Mouse (Mus musculus) neural tube, embryonic 14.5 days (tissue): Measurements from ENCODE around the gene Pcdh8. TPM values are rescaled to one million over a fixed set of nuclear protein-coding genes. Genes with fewer than 3 reads are reported as not detected.
A peak's percentile ranks its signal among the peaks of the same experiment; 100 is the strongest.

ENCODE experiments used
- ATAC-seq: fragments of 200-750 bp; cut with Nextera tagmentation; 2 replicates; pipeline ENCODE4 v1.8.0; 2017; ENCODE audit warnings: low read depth, mild to moderate bottlenecking, moderate TSS enrichment, moderate library complexity
- H3K27ac ChIP-seq: fragments of 300-500 bp; sonication (generic); 2 replicates; pipeline ENCODE4 v1.5.1; 2014; ENCODE audit warnings: low read depth, mild to moderate bottlenecking, control low read depth, low read length, moderate library complexity, mixed read lengths
- H3K27me3 ChIP-seq: fragments of 300-500 bp; sonication (generic); 2 replicates; pipeline ENCODE4 v1.6.1; 2014; ENCODE audit warnings: low read length; ENCODE audit not compliant: control insufficient read depth, insufficient read depth
- H3K36me3 ChIP-seq: fragments of 300-500 bp; sonication (generic); 2 replicates; pipeline ENCODE4 v1.6.1; 2014; ENCODE audit warnings: low read length, mixed read lengths; ENCODE audit not compliant: control insufficient read depth, insufficient read depth
- H3K4me1 ChIP-seq: fragments of 300-500 bp; sonication (generic); 2 replicates; pipeline ENCODE4 v1.6.1; 2014; ENCODE audit warnings: low read length; ENCODE audit not compliant: control insufficient read depth, insufficient read depth
- H3K4me2 ChIP-seq: fragments of 300-500 bp; sonication (generic); 2 replicates; pipeline ENCODE4 v1.6.1; 2014; ENCODE audit warnings: mild to moderate bottlenecking, low read depth, low read length, control low read depth
- H3K4me3 ChIP-seq: fragments of 300-500 bp; sonication (generic); 2 replicates; pipeline ENCODE4 v1.5.1; 2014; ENCODE audit warnings: low read depth, low read length, control low read depth, mixed read lengths
- H3K9ac ChIP-seq: fragments of 300-500 bp; sonication (generic); replicated peaks from 2 replicates; pipeline ENCODE4 v1.6.1; 2014; ENCODE audit warnings: low read depth, mild to moderate bottlenecking, control low read depth, low read length, mixed read lengths
- H3K9me3 ChIP-seq: fragments of 300-500 bp; sonication (generic); 2 replicates; pipeline ENCODE4 v1.6.1; 2016; ENCODE audit warnings: low read length; ENCODE audit not compliant: control insufficient read depth
- WGBS: fragments of 180-500 bp; shearing (Covaris S2); extraction: QIAGEN DNeasy Blood & Tissue Kit; methylation state at CpG from one replicate; pipeline ENCODE4 v1.1.7; 2014; 5-methylcytosine and 5-hydroxymethylcytosine counted together
- polyA plus RNA-seq: library from polyadenylated mRNA; unstranded; fragments of >200 nt; fragmentation: Nextera tagmentation; extraction: Ambion mirVana; gene quantifications from 2 replicates; pipeline ENCODE4 v1.2.1, GENCODE M21; 2014

Pcdh8 gene
- polyA plus RNA-seq: 29.6 and 32.5 TPM in 2 replicates

GRCm38 (mm10) chr14:79771094-79771535 lies at the start of gene Pcdh8:
Gene Pcdh8, minus strand, starts transcription at chr14:79771312.
- WGBS: 0% methylated on average over 30 of the region's 30 CpGs
- H3K4me1 ChIP-seq: peaks cover 17% of the 10 kb centered on the region
- ATAC-seq: peak; percentile 94

GRCm38 (mm10) chr14:79814709-79815108 lies 43.6 kb upstream of the Pcdh8 start:
- Histone ChIP-seq H3K4me1 (0 out of 2 replicates have a peak, but pooled peaks cover 3% of the 10 kb centered on the region), H3K9ac (no peak overlapping the region), H3K9me3 (no peaks in the 10 kb centered on the region), H3K27ac (no peak overlapping the region), H3K4me3 (no peak overlapping the region), H3K27me3 (no peaks in the 10 kb centered on the region), H3K4me2 (no peak overlapping the region), H3K36me3 (no peaks in the 10 kb centered on the region)
- WGBS: 29% methylated on average over 8 of the region's 8 CpGs
- ATAC-seq: no peak

More at GRCm38 (mm10) chr14:79771094-79771535, at the start of gene Pcdh8:
- Histone ChIP-seq H3K27ac (peak within 1 kb of the TSS; percentile 86), H3K9ac (peak within 1 kb of the TSS; percentile 72), H3K4me2 (peak within 1 kb of the TSS; percentile 85), H3K9me3 (no peaks in the 10 kb centered on the region), H3K27me3 (peaks cover 23% of the 10 kb centered on the region), H3K4me3 (peak within 1 kb of the TSS; percentile 58), H3K36me3 (no peaks in the 10 kb centered on the region)

GRCm38 (mm10) chr14:79814084-79814483 lies 43.0 kb upstream of the Pcdh8 start:
- no peaks in the 10 kb centered on the region for H3K36me3 ChIP-seq
- no peaks in the 10 kb centered on the region for H3K27me3 ChIP-seq
- ATAC-seq: no peak
- no peak overlapping the region for H3K27ac ChIP-seq
- H3K9me3 ChIP-seq: no peaks in the 10 kb centered on the region
- 5% methylated on average over 1 of the region's 1 CpGs for WGBS
- no peak overlapping the region for H3K9ac ChIP-seq
- H3K4me3 ChIP-seq: no peak overlapping the region
- 0 out of 2 replicates have a peak, but pooled peaks cover 3% of the 10 kb centered on the region for H3K4me1 ChIP-seq
- H3K4me2 ChIP-seq: no peak overlapping the region

- Histone ChIP-seq H3K27me3 (no peaks in the 10 kb centered on the region), H3K4me2 (no peak overlapping the region), H3K4me3 (no peak overlapping the region), H3K4me1 (no peaks in the 10 kb centered on the region), H3K27ac (no peak overlapping the region), H3K36me3 (no peaks in the 10 kb centered on the region), H3K9ac (no peak overlapping the region), H3K9me3 (no peaks in the 10 kb centered on the region)
- no peak for ATAC-seq
- 72% methylated on average over 8 of the region's 8 CpGs for WGBS
Measured at GRCm38 (mm10) chr14:79793179-79793578, 22.1 kb upstream of the Pcdh8 start.

- 39% methylated on average over 4 of the region's 4 CpGs for WGBS
- Histone ChIP-seq H3K27ac (no peak overlapping the region), H3K4me1 (no peaks in the 10 kb centered on the region), H3K9me3 (no peaks in the 10 kb centered on the region), H3K36me3 (no peaks in the 10 kb centered on the region), H3K27me3 (no peaks in the 10 kb centered on the region), H3K4me2 (no peak overlapping the region), H3K4me3 (no peak overlapping the region), H3K9ac (no peak overlapping the region)
- ATAC-seq: no peak
Measured at GRCm38 (mm10) chr14:79789535-79789934, 18.4 kb upstream of the Pcdh8 start.

- no peak for ATAC-seq
- no peaks in the 10 kb centered on the region for H3K9me3 ChIP-seq
- H3K9ac ChIP-seq: no peak overlapping the region
- no peak overlapping the region for H3K4me3 ChIP-seq
- H3K4me1 ChIP-seq: no peaks in the 10 kb centered on the region
- WGBS: 72% methylated on average over 2 of the region's 2 CpGs
- H3K36me3 ChIP-seq: no peaks in the 10 kb centered on the region
- no peak overlapping the region for H3K27ac ChIP-seq
- H3K4me2 ChIP-seq: no peak overlapping the region
- no peaks in the 10 kb centered on the region for H3K27me3 ChIP-seq
Measured at GRCm38 (mm10) chr14:79788656-79789204, 17.6 kb upstream of the Pcdh8 start.

GRCm38 (mm10) chr14:79787918-79788317 lies 16.8 kb upstream of the Pcdh8 start:
- Histone ChIP-seq H3K4me1 (no peaks in the 10 kb centered on the region), H3K4me2 (no peak overlapping the region), H3K9me3 (no peaks in the 10 kb centered on the region), H3K4me3 (no peak overlapping the region), H3K9ac (no peak overlapping the region), H3K27me3 (no peaks in the 10 kb centered on the region), H3K27ac (no peak overlapping the region), H3K36me3 (no peaks in the 10 kb centered on the region)
- no peak for ATAC-seq
- 94% methylated on average over 6 of the region's 6 CpGs for WGBS

GRCm38 (mm10) chr14:79785400-79785799 lies 14.3 kb upstream of the Pcdh8 start:
- H3K36me3 ChIP-seq: no peaks in the 10 kb centered on the region
- 62% methylated on average over 4 of the region's 4 CpGs for WGBS

GRCm38 (mm10) chr14:79780889-79781288 lies 9.8 kb upstream of the Pcdh8 start:
- WGBS: 33% methylated on average over 1 of the region's 1 CpGs
- H3K4me2 ChIP-seq: no peak overlapping the region
- no peak overlapping the region for H3K4me3 ChIP-seq
- no peak overlapping the region for H3K9ac ChIP-seq
- no peak overlapping the region for H3K27ac ChIP-seq
- H3K9me3 ChIP-seq: no peaks in the 10 kb centered on the region
- no peaks in the 10 kb centered on the region for H3K36me3 ChIP-seq
- H3K27me3 ChIP-seq: no peaks in the 10 kb centered on the region
- ATAC-seq: peak; percentile 41; the same call in 1 of the 2 replicates
- no peaks in the 10 kb centered on the region for H3K4me1 ChIP-seq

More at GRCm38 (mm10) chr14:79785400-79785799, 14.3 kb upstream of the Pcdh8 start:
- Histone ChIP-seq H3K27ac (no peak overlapping the region), H3K27me3 (no peaks in the 10 kb centered on the region), H3K9ac (no peak overlapping the region), H3K4me2 (no peak overlapping the region), H3K4me3 (no peak overlapping the region), H3K9me3 (no peaks in the 10 kb centered on the region), H3K4me1 (no peaks in the 10 kb centered on the region)
- no peak for ATAC-seq
